Mouse (Mus musculus) megakaryocyte, embryonic 14.5 days (primary cell): ENCODE measurements at regions not wholly inside any gene's neighbourhood (a gene's known extent, or its start where the extent isn't known, plus 50 kb on each side); places are given as distances from the start of the nearest gene placed in this dataset.

ENCODE experiments used
- FLI1 ChIP-seq: IDR thresholded peaks from 2 replicates; pipeline ENCODE4 v1.6.1; 2012; ENCODE audit warnings: low read length, inconsistent platforms, mixed read lengths
- GATA1 ChIP-seq: IDR thresholded peaks from 3 replicates; pipeline ENCODE4 v1.6.1; 2012; ENCODE audit warnings: mixed read lengths, low read length, inconsistent platforms, borderline replicate concordance

GRCm38 (mm10) chr10:24491848-24492247 is 103.4 kb upstream of the Ccn2 start:
- TF ChIP-seq FLI1: no peak
- no peak for TF ChIP-seq GATA1
